Mouse (Mus musculus) retina, embryonic 14.5 days (tissue): Measurements from ENCODE around the gene Nfic.
A peak's percentile ranks its signal among the peaks of the same experiment; 100 is the strongest.

ENCODE experiments used
- DNase-seq: peaks from one replicate; pipeline ENCODE4 v3.0.0-alpha.2; 2015; ENCODE audit warnings: low spot score

Gene Nfic

DNA sequence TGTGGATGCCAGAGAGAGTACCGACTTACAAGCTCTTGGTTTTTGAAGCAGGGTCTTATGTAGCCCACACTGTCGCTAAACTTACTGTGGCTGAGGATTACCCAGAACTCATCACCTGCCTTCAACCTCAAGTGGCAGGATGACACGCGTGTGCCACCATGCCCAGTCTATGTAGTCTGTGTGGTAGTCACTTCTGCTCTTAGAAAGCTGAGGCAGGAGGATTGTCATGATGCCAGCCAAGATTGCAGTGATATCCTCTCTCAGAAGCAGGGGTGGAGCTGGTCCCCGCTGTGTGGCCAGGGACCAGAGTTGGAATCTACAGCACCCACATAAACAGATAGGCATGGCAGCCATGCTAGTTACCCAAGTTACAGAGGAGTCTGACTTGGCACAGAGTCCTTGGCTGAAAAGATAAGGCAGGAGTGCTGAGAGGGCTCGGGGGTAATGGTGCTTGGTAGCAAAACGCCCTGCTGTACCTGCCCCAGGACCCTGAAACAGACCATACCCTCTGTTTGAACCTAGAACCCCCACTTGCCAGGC is 30.1 kb upstream of the Nfic start:
- DNase-seq, result no peak

DNA sequence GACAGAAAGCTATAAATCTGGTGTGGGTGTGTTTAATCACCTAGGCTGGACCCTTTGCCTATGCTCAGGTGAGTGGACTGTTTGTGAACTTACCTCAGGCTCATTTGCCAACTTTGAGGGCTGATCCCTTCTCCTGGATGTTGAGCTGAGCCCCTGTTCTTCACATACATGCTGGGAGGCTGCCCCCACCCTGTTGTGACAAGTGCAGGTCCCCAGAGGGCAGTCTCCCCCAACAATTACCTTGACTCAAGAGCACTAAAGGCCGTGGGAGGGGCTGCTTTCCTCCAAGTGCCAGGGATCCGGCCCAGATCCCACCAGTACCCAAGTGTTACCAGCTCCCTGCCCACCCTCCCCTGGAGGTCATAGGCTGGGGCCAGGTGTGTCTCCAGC is 29.6 kb upstream of the Nfic start:
- no peak for DNase-seq

DNA sequence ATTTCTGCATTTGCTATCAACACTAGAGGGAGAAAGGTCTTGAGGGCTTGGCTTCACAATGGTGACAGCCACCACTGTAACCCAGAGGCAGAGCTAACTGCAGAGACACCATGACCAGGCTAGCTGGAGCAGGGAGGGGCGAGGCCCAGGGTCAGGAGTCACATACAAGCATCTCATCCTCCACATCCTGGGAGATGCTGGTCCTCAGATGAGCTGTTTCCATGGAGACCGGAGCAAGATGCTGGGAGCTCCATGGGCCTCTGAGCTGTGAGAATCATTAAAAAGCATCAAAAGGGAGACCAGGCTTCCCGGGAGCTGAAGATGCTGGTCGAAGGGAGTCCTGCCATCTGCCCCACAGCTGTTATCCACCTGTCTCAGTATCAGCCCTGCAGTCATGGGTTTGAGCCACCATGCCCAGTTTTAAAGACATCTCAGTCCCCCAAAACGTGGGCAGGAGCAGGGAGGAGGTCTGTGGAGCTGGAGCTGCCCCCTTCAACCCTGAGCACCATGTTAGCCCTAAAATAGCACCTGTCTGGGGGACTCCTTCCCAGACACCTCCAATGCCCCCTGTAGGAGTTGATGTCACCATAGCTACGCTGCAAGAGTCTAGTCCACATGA is 29.1 kb upstream of the Nfic start:
- no peak for DNase-seq

DNA sequence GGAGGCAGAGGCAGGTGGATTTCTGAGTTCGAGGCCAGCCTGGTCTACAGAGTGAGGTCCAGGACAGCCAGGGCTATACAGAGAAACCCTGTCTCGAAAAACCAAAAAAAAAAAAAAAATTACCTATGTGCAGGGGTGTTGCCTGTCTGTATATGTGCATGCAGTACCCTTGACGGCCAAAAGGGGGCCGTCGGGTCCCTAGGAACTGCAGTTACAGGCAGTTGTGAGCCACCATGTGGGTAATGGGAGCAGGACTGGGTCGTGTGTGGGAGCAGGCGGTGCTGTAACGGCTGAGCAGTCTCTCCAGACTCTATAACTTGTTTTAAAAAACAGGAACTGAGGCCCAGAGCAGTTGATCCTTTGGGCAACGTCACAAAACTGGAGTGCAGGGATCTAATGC is 28.5 kb upstream of the Nfic start:
- DNase-seq, result peak; percentile 66

DNA sequence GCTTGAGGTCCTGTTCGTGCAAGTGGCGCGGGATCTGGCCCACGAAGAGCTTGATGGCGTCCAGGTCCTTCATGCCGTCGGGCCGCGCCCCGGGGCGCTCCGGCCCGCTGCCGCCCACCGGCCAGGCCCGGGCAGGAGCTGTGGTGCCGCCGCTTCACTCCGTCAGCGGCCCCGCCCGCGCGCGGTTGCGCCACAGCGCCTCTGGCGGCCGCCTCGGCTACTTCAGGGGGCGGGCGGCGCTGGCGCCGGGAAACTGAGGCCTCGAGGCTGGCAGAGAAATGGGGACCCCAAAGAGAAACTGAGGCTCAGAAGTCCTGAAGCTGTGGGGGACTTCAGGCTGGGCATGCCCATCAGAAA is 27.1 kb upstream of the Nfic start, which contains the start of gene Celf5:
Gene Celf5, minus strand, starts transcription at position 177 of the 357 bp plus-strand sequence.
- peak; percentile 72 for DNase-seq

DNA sequence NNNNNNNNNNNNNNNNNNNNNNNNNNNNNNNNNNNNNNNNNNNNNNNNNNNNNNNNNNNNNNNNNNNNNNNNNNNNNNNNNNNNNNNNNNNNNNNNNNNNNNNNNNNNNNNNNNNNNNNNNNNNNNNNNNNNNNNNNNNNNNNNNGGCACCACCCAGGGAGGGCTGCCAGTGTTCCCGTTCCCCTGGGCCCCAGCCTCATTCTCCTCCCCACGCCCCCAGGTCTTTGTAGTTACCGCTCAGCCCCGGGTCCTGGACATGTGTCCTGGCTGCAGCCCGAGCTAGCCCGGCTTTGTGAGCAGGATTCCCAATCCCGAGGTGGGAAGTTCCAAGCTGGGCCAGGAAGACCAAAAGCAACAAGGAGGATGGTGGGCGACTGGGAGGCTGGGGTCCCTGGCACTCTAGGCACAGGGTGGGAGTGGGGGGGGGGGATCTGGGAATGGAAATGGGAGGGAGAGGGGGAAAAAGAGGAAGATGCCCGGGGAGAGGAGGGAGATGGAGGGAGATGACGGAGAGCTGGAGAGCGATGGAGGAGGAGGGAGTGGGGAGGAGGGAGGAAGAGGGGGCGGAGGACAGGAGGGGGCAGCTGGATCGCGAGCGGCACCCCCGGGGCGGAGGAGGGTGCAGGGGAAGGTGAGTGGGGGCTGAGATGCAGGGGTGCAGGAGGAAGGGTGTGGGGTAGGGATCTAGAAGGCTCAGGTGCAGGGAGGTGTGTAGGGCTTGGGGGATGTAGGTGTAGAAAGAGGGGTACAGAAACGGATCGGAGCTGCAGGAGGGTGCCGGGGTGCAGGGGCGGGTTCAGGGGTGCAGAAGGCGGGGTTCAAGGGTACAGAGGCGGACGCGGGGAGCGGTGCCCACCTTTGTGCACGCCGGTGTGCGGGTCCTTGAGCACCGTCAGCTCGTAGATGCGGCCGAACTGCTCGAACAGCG is 26.4 kb upstream of the Nfic start:
- no peak for DNase-seq

DNA sequence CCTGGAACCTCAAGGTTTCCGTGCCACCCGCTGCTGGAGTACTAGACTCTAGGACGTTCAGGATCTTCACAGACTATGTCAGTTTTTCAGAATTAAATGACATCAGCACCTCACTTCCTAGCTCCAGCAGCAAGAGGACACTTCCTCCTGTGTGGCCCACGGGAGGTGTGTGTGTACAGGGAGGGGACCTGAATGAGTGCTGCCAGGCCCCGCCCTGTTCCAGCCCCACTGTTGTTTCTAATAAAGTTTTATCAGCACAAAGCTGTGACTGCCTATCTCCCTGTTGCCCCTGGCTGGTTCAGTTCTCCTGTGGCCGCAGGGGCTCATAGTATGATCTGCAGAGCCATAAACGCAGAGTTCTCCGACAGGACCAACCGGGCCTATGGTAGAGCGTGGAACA is 19.0 kb upstream of the Nfic start:
- no peak for DNase-seq

DNA sequence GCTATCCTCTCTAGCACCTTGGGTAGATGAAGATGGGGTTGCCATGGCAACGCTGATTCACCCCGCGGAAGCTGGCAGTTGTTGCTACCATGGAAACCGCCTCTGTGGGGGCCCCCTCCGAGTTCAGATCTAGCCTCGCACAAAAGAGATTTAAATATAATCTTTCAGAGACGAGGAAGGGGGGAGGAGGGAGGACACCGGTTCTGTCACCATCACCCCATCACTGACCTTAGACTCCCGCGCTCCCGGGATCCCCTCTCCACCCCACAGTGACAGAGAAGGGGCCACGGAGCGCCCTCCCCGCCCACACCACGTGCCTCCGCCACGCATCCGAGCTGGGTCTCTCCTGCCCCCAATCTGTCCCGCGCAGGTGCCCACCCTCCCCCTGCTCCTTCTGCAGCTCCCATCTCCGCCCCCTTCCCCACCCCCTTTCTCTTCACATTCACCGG is 17.6 kb upstream of the Nfic start:
- DNase-seq, result peak; percentile 77

DNA sequence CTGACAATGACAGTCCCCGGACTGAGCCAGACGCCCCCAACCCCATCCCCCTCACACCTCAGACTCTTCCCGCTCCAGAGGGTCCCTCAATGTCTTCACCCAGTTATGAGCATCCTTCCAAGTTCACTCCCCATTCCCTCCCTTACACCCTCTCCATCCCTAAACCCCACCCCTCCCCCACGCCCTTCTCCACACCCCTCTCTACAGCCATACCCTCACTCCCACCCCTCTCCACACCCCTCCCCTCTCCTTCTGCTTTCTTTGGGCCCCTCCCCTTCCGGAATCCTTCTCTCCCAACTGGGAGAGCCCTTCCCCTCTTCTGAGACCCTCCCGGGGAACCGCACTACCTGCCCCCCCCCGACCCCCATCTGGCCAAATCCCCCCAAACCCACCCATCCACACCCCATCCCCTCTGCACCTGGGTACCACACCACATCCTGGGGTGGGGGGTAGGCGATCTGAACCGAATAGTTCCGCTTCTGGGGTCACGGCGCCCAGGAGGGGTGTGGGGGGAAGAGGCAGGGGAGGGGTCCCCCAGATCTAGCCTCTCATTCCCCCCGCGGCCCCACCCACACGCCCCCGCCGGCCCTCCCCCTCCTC is 17.1 kb upstream of the Nfic start:
- DNase-seq, result peak; percentile 28

DNA sequence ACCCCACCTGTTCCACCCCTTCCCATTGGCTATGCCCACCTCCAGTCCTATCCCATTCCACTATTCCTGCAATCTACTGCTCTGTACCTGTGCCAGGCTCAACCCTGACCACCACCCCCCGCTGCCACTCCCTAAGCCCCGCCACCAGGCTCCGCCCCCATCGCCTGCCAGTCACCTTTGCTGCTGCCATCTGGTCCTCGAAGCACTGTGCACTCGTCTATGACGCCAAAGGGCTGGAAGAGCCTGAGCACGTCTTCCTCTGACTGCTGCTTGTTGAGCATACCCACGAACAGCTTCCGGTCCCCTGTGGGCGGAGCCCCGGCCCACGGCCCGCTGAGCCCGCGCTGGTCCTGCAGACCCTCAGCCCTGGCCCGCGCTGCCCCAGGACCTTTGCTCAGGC is 15.0 kb upstream of the Nfic start:
- no peak for DNase-seq

DNA sequence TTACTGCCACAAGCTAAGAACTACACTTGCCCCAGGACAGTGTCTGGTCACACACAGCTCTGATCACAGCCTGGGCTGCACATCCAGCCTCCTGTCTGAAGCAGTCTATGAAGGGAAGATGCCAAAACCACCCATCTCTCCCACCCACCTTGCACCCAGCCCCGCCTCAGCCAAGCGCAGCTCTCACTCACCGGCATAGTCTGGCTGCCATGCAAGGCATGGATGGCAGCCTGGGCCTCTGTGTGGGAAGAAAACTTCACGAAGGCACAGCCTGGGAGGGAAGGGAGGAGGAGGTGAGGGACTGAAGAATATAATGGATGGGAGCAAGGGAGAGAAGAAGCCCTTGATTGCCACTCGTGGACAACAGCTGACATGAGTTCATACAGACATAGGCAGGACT is 13.8 kb upstream of the Nfic start:
- DNase-seq, result no peak

DNA sequence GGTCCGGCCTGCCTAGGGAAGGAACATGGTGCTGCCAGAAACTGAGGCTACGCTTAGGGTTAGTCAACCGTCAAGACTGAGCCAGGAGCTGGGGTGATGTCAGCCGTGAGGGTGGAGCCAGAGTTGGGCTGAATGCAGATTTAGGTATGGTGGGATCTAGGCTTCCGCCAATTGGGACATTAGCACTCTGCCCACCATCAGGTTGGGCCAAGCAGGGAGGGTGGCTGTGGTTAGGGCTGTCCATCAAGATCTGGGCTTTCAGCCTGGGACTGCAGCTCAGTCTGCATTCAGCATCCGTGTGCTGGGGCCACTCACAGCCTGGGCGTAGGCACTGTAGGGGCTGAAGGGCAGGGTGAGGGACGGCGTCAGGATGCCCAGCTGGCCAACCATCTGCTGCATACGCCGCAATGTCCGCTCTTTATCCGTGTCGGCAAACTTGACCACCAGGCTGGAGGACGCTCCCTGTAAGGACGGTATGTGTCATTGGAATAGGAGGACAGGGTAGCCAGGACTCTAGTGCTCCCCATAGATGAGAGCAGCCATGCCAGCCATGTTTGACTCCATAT is 12.3 kb upstream of the Nfic start:
- no peak for DNase-seq

DNA sequence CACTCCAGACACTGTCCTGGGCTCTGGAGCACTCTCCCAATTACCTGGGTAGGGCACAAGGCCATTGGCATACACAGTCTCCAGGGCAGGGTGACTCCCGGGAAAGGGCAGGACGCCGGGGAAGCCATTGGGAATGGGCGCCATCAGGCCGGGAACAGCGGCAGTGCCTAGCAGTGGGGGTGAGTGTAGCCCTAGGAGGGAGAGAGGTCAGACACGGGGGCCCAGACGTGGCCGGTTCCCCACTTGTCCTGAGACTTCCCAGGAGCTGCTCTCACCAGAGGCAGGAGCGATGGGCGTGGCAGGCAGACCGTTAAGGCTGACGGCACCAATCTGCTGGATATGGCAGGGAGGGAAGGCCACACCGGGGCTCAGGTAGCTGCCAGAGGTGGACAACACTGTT is 11.4 kb upstream of the Nfic start:
- DNase-seq, result no peak

DNA sequence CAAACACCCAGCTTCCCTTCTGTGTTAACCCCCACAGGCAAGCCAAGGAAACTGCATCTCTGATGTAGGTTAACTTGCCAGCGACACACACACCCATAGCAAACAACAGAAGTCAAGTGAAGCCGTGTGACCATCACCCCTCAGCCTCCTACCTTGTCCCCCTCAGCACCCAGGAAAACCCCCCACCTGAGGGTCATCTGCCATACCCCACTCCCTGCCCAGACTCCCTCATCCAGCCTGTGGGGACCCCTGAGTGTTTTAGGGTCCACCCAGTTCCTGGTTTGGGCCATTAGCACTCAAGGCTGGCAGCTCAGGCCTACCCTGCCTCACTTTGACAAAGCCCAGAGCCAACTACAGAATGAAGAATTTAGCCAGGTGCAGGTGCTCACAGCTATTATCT is 10.6 kb upstream of the Nfic start:
- no peak for DNase-seq

DNA sequence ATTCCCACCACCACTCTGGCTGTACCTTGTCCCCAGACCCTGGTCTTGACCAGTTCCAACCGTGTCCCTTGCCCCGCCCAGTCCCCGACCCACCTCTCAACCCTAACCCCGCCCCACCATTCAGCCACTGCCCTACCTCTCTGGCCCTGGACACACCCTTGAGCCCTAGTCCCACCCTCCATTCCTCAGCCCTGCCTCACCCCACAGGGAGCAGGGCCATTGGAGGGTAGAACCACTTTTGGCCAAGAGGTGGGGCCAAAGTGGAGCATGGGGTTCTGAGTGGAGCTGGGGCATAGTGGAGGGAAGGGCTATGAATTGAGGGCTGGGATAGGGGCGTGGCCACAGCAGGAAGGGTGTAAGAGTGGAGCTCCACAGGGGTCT is 9.8 kb upstream of the Nfic start:
- DNase-seq, result no peak

DNA sequence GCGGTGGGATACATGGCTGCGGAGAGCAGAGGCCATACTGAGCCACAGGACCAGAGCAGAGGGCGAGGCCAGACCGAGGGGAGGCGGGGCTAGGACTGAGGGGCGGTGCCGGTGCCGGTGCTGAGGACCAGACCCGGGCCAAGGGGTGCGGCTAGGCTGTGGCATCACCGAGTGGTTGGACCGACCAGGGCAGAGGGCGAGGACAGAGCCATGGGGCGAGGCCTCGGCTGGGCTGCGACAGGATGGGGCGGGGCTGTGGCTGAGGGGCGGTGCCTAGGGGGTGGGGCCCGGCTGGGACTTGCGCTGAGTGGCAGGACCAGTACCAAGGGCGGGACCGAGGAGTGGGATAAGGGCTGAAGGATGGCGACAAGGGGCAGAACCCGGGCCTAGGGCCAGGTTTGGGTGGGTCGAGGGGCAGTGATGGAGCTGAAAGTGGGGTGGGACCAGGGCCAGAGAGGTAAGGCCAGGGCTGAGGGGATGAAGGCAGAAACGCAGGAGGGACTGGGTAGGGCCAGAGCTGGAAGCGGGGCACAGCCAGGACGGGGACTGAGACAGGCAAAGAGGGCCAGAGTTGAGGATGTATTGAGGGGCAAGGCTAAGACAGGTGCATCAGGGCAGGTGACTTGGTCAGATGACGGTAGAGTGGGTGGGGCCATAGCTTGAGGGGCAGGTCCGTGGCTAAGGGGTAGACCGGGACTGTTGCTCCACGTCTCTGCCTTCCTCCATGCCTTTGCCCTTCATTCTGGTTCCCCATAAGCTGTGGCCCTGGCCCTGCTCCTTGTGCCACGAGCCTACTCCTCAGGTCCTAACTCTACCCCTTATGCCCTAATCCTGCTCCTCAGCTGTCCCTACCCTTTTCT is 9.2 kb upstream of the Nfic start:
- peak; percentile 81 for DNase-seq

DNA sequence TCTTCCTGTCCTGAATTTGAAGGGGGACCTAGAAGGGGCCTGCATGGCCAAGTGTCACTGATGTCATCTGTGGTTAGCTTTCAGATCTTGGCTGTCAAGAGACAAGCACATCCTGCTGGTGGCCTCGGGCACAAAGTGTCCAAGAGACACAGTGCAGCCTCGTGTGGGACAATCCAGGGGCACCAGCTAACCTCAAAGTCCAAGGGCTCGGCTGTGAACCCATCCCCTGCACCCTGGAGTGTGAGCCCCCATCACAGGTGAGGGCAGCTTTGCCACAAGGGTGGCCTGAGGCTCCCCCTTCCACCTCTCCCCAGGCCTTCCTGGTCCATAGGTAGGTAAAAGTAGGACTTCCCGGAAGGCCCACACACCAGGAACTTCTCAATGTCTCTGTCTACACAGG is 8.1 kb upstream of the Nfic start:
- no peak for DNase-seq

DNA sequence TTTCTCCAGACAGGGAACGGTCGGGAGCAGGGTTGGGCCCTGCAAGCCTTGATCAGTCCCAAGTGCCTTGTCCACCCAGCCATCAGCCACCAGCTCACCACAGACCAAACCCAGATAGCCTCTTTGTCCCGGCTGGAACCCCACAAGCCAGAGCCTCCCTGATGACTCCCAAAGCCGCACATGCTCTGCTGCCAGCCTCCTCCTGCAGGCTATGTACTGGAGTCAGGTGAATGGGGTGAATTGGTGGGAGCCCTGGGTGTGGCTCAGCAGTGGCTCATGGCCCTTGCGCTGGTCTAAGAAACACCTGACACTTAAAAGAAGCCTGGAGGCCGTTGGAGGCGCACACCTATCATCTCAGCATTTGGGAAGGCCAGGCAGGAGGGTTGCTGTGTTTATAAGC is 7.5 kb upstream of the Nfic start:
- DNase-seq, result no peak

DNA sequence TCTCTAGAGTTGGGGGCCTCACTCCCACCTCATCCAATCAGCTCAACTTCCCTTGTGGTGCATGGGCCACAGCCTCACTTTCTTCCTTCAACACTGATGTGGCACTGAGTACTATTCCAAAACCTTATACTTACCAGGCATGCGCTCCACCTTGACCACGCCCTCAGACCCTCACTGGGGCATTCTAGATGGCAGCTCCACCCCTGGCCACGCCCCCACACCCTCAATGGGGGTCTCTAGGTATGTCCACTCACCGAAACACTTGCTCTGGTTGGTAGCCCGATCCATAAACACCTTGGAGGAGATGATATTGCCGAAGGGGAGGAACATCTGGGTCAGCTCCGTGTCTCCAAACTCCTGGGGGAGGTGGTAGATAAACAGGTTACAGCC is 7.0 kb upstream of the Nfic start:
- no peak for DNase-seq

DNA sequence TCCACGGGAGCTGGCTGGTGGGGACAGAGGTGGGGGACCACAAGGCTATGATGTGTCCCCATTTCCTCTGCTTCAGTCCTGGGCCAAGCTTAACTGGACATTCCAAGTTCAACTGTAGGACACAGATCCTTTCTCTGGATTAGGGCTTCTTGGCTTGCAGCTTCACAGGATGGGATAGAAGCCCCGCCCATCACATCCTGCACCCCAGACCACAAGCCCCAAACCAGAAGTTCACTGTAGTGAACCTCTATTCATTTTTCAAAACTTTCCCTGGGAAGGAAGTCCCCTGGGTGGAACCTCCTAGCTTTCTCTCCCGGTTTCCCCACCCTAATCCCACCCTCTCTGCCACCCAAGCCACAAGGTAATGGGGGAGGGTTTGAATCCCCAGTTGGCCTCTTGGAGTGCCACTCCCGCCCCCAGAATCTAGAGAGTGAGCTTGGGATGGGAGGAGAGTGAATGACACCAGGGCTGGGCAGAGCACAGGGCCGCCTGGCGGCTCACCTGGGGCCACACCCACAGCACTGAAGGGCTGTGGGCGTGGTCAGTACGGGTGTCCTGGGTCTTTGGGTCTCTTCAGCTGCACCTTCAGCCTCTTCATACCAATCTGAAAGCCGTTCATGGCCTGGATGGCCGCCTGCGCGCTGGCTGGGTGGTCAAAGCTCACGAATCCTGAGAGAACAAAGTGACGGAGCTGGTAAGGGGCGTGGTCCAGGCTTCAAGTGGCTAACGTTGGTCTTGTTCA is 6.4 kb upstream of the Nfic start:
- no peak for DNase-seq

DNA sequence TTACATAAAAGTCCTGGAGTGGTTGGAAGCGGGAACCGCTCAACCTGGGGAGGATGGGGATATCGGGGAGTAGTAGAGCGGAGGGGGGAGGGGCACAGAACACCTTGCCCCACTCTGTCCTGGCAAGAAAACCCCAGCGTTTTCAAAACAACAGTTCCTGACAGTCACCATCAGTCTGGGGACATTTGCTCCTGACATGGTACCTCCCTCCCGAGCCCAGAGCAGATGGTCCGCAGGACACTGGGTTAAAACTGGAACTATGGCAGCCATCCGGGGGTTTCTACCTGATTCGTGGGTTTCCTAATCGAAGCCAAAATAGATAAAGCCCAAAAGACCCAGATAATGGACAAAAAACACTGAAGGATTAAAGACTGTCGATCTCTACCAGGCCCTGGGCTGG is 5.5 kb upstream of the Nfic start:
- no peak for DNase-seq
